Mouse (Mus musculus) brain, embryonic 14.5 days (tissue): Measurements from ENCODE around the gene Axin2. TPM values are rescaled to one million over a fixed set of nuclear protein-coding genes. Genes with fewer than 3 reads are reported as not detected.
"Not testable (repeated sequence)": the region's sequence is repeated elsewhere in the genome, so short reads cannot be mapped to it uniquely, and the experiment has no call there.

Experiments
- DNase-seq: peaks from one replicate; pipeline ENCODE4 v3.0.0-alpha.2; 2011; ENCODE audit warnings: low read depth
- CTCF ChIP-seq: fragments of 200-500 bp; IDR thresholded peaks from 2 replicates; pipeline ENCODE4 v1.5.1; 2012; ENCODE audit warnings: inconsistent platforms, mild to moderate bottlenecking, moderate library complexity, borderline replicate concordance; ENCODE audit not compliant: insufficient read depth, insufficient read length; ENCODE audit errors: extremely low read depth
- POLR2A ChIP-seq: fragments of 200-500 bp; IDR thresholded peaks from 2 replicates; pipeline ENCODE4 v1.6.1; 2012; ENCODE audit warnings: mild to moderate bottlenecking, inconsistent platforms, borderline replicate concordance; ENCODE audit not compliant: poor library complexity, insufficient read depth, insufficient read length, severe bottlenecking; ENCODE audit errors: extremely low read depth
- polyA plus RNA-seq: library from polyadenylated mRNA; depleted of rRNA; stranded (reverse); fragments of >200 nt; gene quantifications from 2 replicates; pipeline ENCODE4 v1.2.3, GENCODE M21; 2012; rRNA removed

Axin2 gene
- 32.4 and 42.2 TPM in 2 replicates for polyA plus RNA-seq

DNA sequence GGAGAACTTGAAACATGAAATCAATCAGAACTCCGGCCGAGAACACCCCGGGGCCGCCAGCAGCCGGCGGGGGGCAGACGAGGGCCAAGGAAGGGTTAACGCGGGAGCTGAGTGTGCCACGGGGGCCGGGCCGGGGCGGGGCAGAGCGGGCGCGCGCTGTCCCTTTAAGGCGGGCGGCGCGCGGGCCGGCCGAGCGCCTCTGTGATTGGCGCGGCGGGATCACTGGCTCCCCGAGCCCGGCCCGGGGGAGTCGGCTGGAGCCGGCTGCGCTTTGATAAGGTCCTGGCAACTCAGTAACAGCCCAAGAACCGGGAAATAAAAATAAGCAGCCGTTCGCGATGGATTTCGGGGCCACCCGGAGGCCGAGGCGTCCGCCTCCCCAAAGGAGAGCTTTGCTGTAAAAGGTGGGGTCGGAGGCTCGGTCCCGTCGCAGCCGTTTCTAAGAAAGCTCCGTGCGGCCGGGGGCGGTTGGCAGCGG is at the start of gene Axin2:
Axin2 (plus strand) TSS at position 192 of the 478 bp plus-strand sequence.
- DNase-seq = peak; percentile 98
- TF ChIP-seq POLR2A (peak; percentile 26; the same call in 1 of the 2 replicates), CTCF (no peak)

GRCm38 (mm10) chr11:108871284-108871683 is 48.9 kb upstream of the Axin2 start:
- not testable (repeated sequence) for DNase-seq

DNA sequence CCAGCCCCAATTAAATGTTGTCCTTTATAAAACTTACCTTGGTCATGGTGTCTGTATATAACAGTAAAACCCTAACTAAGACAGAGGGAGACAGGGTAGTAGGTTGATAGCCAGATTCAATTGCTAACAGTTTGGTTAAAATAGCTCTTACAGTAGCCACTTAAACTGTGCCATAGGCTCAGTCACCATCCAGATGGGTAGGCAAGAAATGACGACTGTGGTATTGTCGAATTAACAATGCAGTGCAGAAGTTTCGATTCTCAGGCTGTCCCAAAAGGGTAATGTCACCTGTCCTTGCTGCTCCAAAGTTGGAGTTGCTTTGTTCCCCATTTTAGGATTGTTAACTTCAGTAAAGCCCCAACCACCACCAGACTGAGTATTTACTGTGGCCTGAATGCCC is 48.4 kb upstream of the Axin2 start:
- DNase-seq = no peak
- TF ChIP-seq CTCF (no peak), POLR2A (no peak)

GRCm38 (mm10) chr11:108876633-108877205 is 43.4 kb upstream of the Axin2 start:
- no peak for TF ChIP-seq CTCF
- TF ChIP-seq POLR2A = no peak

DNA sequence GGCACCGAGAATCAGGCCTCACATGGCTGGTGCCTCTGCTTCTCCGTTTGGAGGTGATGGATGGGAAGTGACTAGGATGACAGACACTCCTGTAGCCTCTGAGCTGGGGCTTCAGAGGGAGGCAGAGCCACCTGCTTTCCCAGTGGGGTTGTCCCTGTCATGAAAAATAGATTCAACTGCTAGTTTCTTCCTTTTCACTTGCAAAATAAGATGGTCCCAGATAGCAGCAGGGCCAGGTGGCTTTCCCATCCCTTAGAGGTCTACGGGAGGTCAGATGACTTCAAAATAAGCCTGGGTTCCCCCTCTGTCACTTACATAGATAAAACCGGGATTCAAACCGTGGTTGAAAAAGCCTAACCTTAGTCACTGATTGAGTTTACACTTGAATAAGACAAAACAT is 42.6 kb upstream of the Axin2 start:
- TF ChIP-seq POLR2A (no peak), CTCF (no peak)
- no peak for DNase-seq

More at GRCm38 (mm10) chr11:108876633-108877205, 43.4 kb upstream of the Axin2 start:
- DNase-seq = no peak

- TF ChIP-seq POLR2A = no peak
- no peak for TF ChIP-seq CTCF
- no peak for DNase-seq
Measured at GRCm38 (mm10) chr11:108880546-108880945, 39.6 kb upstream of the Axin2 start.

DNA sequence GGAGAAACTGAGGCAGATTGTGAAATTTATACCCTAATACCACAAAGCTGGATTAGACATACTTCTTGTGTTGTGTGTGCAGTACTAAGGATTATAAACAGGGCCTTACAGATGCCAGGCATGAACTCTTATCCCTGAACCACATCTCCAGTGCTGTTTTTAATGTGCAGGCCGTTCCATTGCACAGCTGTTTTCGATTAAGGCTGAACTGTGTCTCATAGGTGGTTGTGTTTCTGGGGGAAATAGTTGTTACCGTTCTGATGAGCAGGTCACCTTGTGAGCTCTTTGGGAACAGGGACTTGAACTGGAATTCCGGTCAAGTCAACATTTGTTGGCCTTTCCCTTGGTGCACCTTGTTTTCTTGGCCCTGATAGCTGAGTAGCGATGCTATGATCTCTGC is 38.5 kb upstream of the Axin2 start:
- TF ChIP-seq POLR2A (no peak), CTCF (no peak)
- DNase-seq = no peak

DNA sequence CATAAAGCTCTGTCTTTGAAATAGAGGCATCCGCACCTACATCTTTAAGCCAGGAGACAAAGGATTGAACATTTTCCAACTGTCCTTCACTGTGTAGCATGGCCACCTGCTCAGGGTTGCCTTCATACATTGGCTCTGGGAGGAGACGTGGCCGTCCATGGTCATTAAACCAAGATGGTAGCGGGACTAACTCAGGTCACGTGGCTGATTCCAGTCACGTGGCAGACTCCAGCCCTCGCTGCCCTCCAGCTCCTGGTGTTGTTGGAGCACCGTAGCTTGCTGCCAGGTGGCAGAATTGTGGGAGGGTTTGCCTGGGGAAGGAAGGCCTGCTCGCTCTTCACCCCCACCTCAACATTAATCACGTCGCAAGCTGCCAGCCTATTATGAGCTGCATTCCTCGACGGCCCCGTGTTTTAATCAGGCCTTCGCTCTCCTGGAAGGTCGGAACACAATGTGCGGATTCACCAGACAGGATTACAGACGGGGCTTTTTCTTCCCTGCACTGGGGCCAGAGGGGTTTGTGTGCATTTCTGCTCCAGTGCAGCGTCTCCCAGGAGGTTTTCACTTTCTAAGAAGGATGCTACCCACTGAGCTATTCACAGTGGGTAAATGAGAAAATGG is 34.8 kb upstream of the Axin2 start:
- no peak for TF ChIP-seq CTCF
- TF ChIP-seq POLR2A = no peak
- peak; percentile 81 for DNase-seq

- no peak for DNase-seq
- no peak for TF ChIP-seq POLR2A
- no peak for TF ChIP-seq CTCF
Measured at GRCm38 (mm10) chr11:108886060-108886459, 34.1 kb upstream of the Axin2 start.

DNA sequence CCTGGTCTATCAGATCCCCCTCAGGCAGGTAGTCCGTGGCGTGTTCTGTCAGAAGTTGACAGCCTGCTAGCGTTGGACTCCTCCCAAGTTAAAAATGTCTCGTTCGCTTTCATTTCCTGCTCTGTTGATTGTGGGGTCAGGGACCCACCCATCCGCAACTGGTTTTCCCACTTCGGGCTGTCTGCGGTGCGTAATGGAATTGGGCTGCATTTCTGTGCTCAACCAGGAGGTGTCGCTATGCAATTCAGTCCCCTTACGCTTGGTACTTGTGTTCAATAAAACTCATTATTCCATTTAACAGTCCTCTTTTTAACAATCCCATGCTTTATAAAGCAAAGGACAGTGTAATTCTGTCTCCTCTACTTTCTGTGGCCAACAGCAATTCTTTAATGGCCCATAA is 31.0 kb upstream of the Axin2 start:
- DNase-seq = no peak
- TF ChIP-seq POLR2A (no peak), CTCF (peak; percentile 57)

DNA sequence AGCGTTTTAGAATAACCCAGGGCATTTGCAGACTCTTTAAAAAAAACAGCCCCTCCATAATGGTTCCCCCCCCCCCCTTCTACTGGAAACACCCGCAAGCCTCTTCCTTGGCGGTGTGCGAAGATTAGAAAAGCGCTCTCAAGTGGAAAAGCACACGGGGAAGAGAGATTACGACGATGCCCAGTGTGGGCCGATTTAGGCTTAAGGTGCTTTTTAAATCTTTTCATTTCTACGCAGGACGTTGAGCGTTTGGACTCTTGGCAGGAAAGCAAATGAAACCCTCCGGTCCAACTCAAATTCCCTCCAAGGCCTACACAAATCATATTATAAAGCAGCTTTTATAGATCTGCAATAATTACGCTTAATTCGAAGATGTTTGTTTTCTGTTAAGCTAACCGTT is 29.6 kb upstream of the Axin2 start:
- TF ChIP-seq POLR2A (no peak), CTCF (no peak)
- peak; percentile 69 for DNase-seq
